Mouse (Mus musculus): ENCODE measurements around the gene Fn1. TPM values are rescaled to one million over a fixed set of nuclear protein-coding genes. Genes with fewer than 3 reads are reported as not detected.

The Fn1 gene
- 10 to 100 TPM; 48.9 to 52.3 TPM for total RNA-seq (2021)

- intact Hi-C loops (cut with DNase I), result no loop called here
- peak; percentile 29 to 39 for DNase-seq (ENCODE audit: low spot score in 2 of 2)
Measured at GRCm38 (mm10) chr1:71652551-71653399, at the start of gene Fn1. TSS of gene Fn1 (minus strand) at chr1:71653200.

GRCm38 (mm10) chr1:71696093-71696492 lies 43.1 kb upstream of the Fn1 start:
- DNase-seq (ENCODE audit: low spot score in 2 of 2), result no peak
- intact Hi-C loops (cut with DNase I), result no loop called here

GRCm38 (mm10) chr1:71691472-71692277 lies 38.7 kb upstream of the Fn1 start:
- intact Hi-C loops (cut with DNase I), result no loop called here
- DNase-seq (ENCODE audit: low spot score in 2 of 2), result no peak

- intact Hi-C loops (cut with DNase I), result no loop called here
- DNase-seq (ENCODE audit: low spot score in 2 of 2), result no peak
Measured at GRCm38 (mm10) chr1:71688926-71689303, 35.9 kb upstream of the Fn1 start.

- no peak for DNase-seq (ENCODE audit: low spot score in 2 of 2)
- intact Hi-C loops (cut with DNase I), result no loop called here
Measured at GRCm38 (mm10) chr1:71688272-71688925, 35.4 kb upstream of the Fn1 start.

GRCm38 (mm10) chr1:71686791-71687190 lies 33.8 kb upstream of the Fn1 start:
- intact Hi-C loops (cut with DNase I), result no loop called here
- DNase-seq (ENCODE audit: low spot score in 2 of 2), result no peak

GRCm38 (mm10) chr1:71683736-71684135 lies 30.7 kb upstream of the Fn1 start:
- no peak for DNase-seq (ENCODE audit: low spot score in 2 of 2)
- intact Hi-C loops (cut with DNase I), result no loop called here

- no peak for DNase-seq (ENCODE audit: low spot score in 2 of 2)
- intact Hi-C loops (cut with DNase I), result no loop called here
Measured at GRCm38 (mm10) chr1:71682194-71682715, 29.3 kb upstream of the Fn1 start.

- intact Hi-C loops (cut with DNase I), result no loop called here
- no peak for DNase-seq (ENCODE audit: low spot score in 2 of 2)
Measured at GRCm38 (mm10) chr1:71681306-71681705, 28.3 kb upstream of the Fn1 start.

GRCm38 (mm10) chr1:71680046-71680672 lies 27.2 kb upstream of the Fn1 start:
- no peak for DNase-seq (ENCODE audit: low spot score in 2 of 2)
- intact Hi-C loops (cut with DNase I), result no loop called here

GRCm38 (mm10) chr1:71675420-71675819 lies 22.4 kb upstream of the Fn1 start:
- DNase-seq (ENCODE audit: low spot score in 2 of 2), result no peak
- intact Hi-C loops (cut with DNase I), result no loop called here

GRCm38 (mm10) chr1:71674274-71674673 lies 21.3 kb upstream of the Fn1 start:
- no peak for DNase-seq (ENCODE audit: low spot score in 2 of 2)
- intact Hi-C loops (cut with DNase I), result no loop called here

- DNase-seq (ENCODE audit: low spot score in 2 of 2), result no peak
- intact Hi-C loops (cut with DNase I), result no loop called here
Measured at GRCm38 (mm10) chr1:71673398-71673910, 20.5 kb upstream of the Fn1 start.

GRCm38 (mm10) chr1:71672346-71672745 lies 19.3 kb upstream of the Fn1 start:
- DNase-seq (ENCODE audit: low spot score in 2 of 2), result no peak
- intact Hi-C loops (cut with DNase I), result no loop called here

GRCm38 (mm10) chr1:71663242-71663641 lies 10.2 kb upstream of the Fn1 start:
- no peak for DNase-seq (ENCODE audit: low spot score in 2 of 2)
- intact Hi-C loops (cut with DNase I), result no loop called here

GRCm38 (mm10) chr1:71658632-71659031 lies 5.6 kb upstream of the Fn1 start:
- DNase-seq (ENCODE audit: low spot score in 2 of 2), result no peak

GRCm38 (mm10) chr1:71656309-71656708 lies 3.3 kb upstream of the Fn1 start:
- intact Hi-C loops (cut with DNase I), result no loop called here
- no peak for DNase-seq (ENCODE audit: low spot score in 2 of 2)

More at GRCm38 (mm10) chr1:71658632-71659031, 5.6 kb upstream of the Fn1 start:
- intact Hi-C loops (cut with DNase I), result no loop called here

- intact Hi-C loops (cut with DNase I), result no loop called here
- no peak for DNase-seq (ENCODE audit: low spot score in 2 of 2)
Measured at GRCm38 (mm10) chr1:71654221-71654620, 1.2 kb upstream of the Fn1 start.

GRCm38 (mm10) chr1:71653400-71654159 lies 580 bp upstream of the Fn1 start:
- DNase-seq (ENCODE audit: low spot score in 2 of 2), result no peak
- intact Hi-C loops (cut with DNase I), result no loop called here
